Mouse (Mus musculus): ENCODE measurements around the gene Tlr9. TPM values are rescaled to one million over a fixed set of nuclear protein-coding genes. Genes with fewer than 3 reads are reported as not detected.

Tlr9 gene
- total RNA-seq, 2 experiments from 2014 or later, result 0.17 to 0.23 TPM

- Histone ChIP-seq H3K4me3 (no peak overlapping the region), H3K27ac (no peak overlapping the region)
- no peak for DNase-seq
- intact Hi-C loops (cut with DNase I), result no loop called here
- TF ChIP-seq CTCF (IDR thresholded peaks at IDR 0.05), result no peak
Measured at GRCm38 (mm10) chr9:106266936-106267657, 44.7 kb downstream of the Tlr9 start.

GRCm38 (mm10) chr9:106268421-106268820, 46.0 kb downstream of the Tlr9 start:
- Histone ChIP-seq H3K27ac (no peak overlapping the region), H3K4me3 (no peak overlapping the region)
- intact Hi-C loops (cut with DNase I), result no loop called here
- DNase-seq, result no peak
- no peak for TF ChIP-seq CTCF (IDR thresholded peaks at IDR 0.05)

- TF ChIP-seq CTCF (IDR thresholded peaks at IDR 0.05), result no peak
- H3K4me3 ChIP-seq, result no peak overlapping the region
- intact Hi-C loops (cut with DNase I), result no loop called here
- no peak for DNase-seq
- H3K27ac ChIP-seq, result no peak overlapping the region
Measured at GRCm38 (mm10) chr9:106269076-106269788, 46.8 kb downstream of the Tlr9 start.

- DNase-seq, result no peak
- Histone ChIP-seq H3K4me3 (no peak overlapping the region), H3K27ac (no peak overlapping the region)
- TF ChIP-seq CTCF (IDR thresholded peaks at IDR 0.05), result no peak
- intact Hi-C loops (cut with DNase I), result no loop called here
Measured at GRCm38 (mm10) chr9:106269879-106270278, 47.5 kb downstream of the Tlr9 start.

GRCm38 (mm10) chr9:106270656-106271055, 48.3 kb downstream of the Tlr9 start:
- no peak overlapping the region for H3K27ac ChIP-seq
- intact Hi-C loops (cut with DNase I), result no loop called here
- no peak for DNase-seq
- TF ChIP-seq CTCF (IDR thresholded peaks at IDR 0.05), result no peak
- H3K4me3 ChIP-seq, result no peak overlapping the region

- Histone ChIP-seq H3K4me3 (no peak overlapping the region), H3K27ac (no peak overlapping the region)
- TF ChIP-seq CTCF (IDR thresholded peaks at IDR 0.05), result no peak
- intact Hi-C loops (cut with DNase I), result no loop called here
- DNase-seq, result no peak
Measured at GRCm38 (mm10) chr9:106272288-106272687, 49.9 kb downstream of the Tlr9 start.

GRCm38 (mm10) chr9:106273276-106273675, 50.9 kb downstream of the Tlr9 start:
- Histone ChIP-seq H3K27ac (no peak overlapping the region), H3K4me3 (no peak overlapping the region)
- no peak for TF ChIP-seq CTCF (IDR thresholded peaks at IDR 0.05)
- DNase-seq, result no peak
- intact Hi-C loops (cut with DNase I), result no loop called here

- no peak for TF ChIP-seq CTCF (IDR thresholded peaks at IDR 0.05)
- intact Hi-C loops (cut with DNase I), result no loop called here
- DNase-seq, result no peak
- Histone ChIP-seq H3K4me3 (no peak overlapping the region), H3K27ac (no peak overlapping the region)
Measured at GRCm38 (mm10) chr9:106273791-106274190, 51.4 kb downstream of the Tlr9 start.

- intact Hi-C loops (cut with DNase I), result no loop called here
- H3K4me3 ChIP-seq, result no peak overlapping the region
- no peak for TF ChIP-seq CTCF (IDR thresholded peaks at IDR 0.05)
- no peak overlapping the region for H3K27ac ChIP-seq
- no peak for DNase-seq
Measured at GRCm38 (mm10) chr9:106274652-106275180, 52.3 kb downstream of the Tlr9 start.

- H3K27ac ChIP-seq, result no peak overlapping the region
- no peak overlapping the region for H3K4me3 ChIP-seq
- no peak for DNase-seq
- TF ChIP-seq CTCF (IDR thresholded peaks at IDR 0.05), result no peak
- intact Hi-C loops (cut with DNase I), result no loop called here
Measured at GRCm38 (mm10) chr9:106275806-106276205, 53.4 kb downstream of the Tlr9 start.

Small RNA genes lying within 50 kb of the gene (microRNA-seq; reads per million reads assigned to microRNA genes)
- 86,297 reads per million, percentile 100 among the genes with 10 or more reads in this experiment for gene Mirlet7g

Other genes with a start within 250 kb of the Tlr9 start
- not detected for gene Col6a4, start 125.8 kb upstream of the Tlr9 start, total RNA-seq (2021)
- 1 to 10 TPM in 1 of 2 experiments, under 1 TPM in 1; 0.61 to 2.8 TPM for gene Glyctk, start 64.5 kb upstream of the Tlr9 start, total RNA-seq (2021)
- gene Wdr82, start 51.7 kb upstream of the Tlr9 start, total RNA-seq (2021), result 10 to 100 TPM; 19.4 to 25.9 TPM
- gene Ppm1m, start 22.9 kb upstream of the Tlr9 start, total RNA-seq (2021), result 1 to 10 TPM; 2.1 to 5.2 TPM
- 100 to 1,000 TPM; 127 to 210 TPM for gene Twf2, start 19.5 kb upstream of the Tlr9 start, total RNA-seq (2021)
- 100 to 1,000 TPM; 209 to 290 TPM for gene Alas1, start 26.1 kb downstream of the Tlr9 start, total RNA-seq (2021)
- gene Poc1a, start 58.5 kb downstream of the Tlr9 start, total RNA-seq (2021), result 1 to 10 TPM; 1.4 to 2.1 TPM
- 10 to 100 TPM; 26.6 to 34.6 TPM for gene Dusp7, start 146.0 kb downstream of the Tlr9 start, total RNA-seq (2021)
- 100 to 1,000 TPM; 253 to 301 TPM for gene Rpl29, start 206.9 kb downstream of the Tlr9 start, total RNA-seq (2021)
- gene Acy1, start 215.7 kb downstream of the Tlr9 start, total RNA-seq (2021), result 10 to 100 TPM in 1 of 2 experiments, 1 to 10 TPM in 1; 8.2 to 14.9 TPM
- 1 to 10 TPM; 4.8 to 6.1 TPM for gene Abhd14b, start 224.9 kb downstream of the Tlr9 start, total RNA-seq (2021)
- 10 to 100 TPM; 15.9 to 19.8 TPM for gene Abhd14a, start 225.1 kb downstream of the Tlr9 start, total RNA-seq (2021)
- gene Pcbp4, start 230.7 kb downstream of the Tlr9 start, total RNA-seq (2021), result 10 to 100 TPM; 63.8 to 69.0 TPM
- under 1 TPM in 1 of 2 experiments, not detected in 1; 0.15 TPM for gene Gpr62, start 243.3 kb downstream of the Tlr9 start, total RNA-seq (2021)

Data from gastrocnemius, adult 2 months (tissue).